Mouse (Mus musculus) adrenal gland (tissue): ENCODE measurements at regions not wholly inside any gene's neighbourhood (a gene's known extent, or its start where the extent isn't known, plus 50 kb on each side); places are given as distances from the start of the nearest gene placed in this dataset.

Experiments used
- intact Hi-C: fragments of 180-260 bp; cut with DNase I; formaldehyde crosslinking; loops from one replicate; pipeline ENCODE4 v1.15.1; 2025

- intact Hi-C loops, result no loop called here
These were observed 305.5 kb downstream of the Tbc1d1 start for GRCm38 (mm10) chr5:64461592-64461991.

GRCm38 (mm10) chr5:64462411-64462810, 306.3 kb downstream of the Tbc1d1 start:
- intact Hi-C loops, result no loop called here

GRCm38 (mm10) chr5:64463570-64463969, 307.5 kb downstream of the Tbc1d1 start:
- intact Hi-C loops, result no loop called here

- intact Hi-C loops, result no loop called here
These were observed 310.2 kb downstream of the Tbc1d1 start for GRCm38 (mm10) chr5:64466320-64466719.

- intact Hi-C loops, result no loop called here
These were observed 311.8 kb downstream of the Tbc1d1 start for GRCm38 (mm10) chr5:64467856-64468255.

- intact Hi-C loops, result no loop called here
These were observed 312.2 kb downstream of the Tbc1d1 start for GRCm38 (mm10) chr5:64468307-64468706.

GRCm38 (mm10) chr5:64472008-64472407, 315.9 kb downstream of the Tbc1d1 start:
- intact Hi-C loops, result loop anchor here (10.0 kb wide), 1 partner anchor 87 kb away; no protein-coding TSS in a partner anchor

GRCm38 (mm10) chr5:64472415-64472814, 316.3 kb downstream of the Tbc1d1 start:
- intact Hi-C loops, result loop anchor here (10.0 kb wide), 1 partner anchor 88 kb away; no protein-coding TSS in a partner anchor

GRCm38 (mm10) chr5:64474868-64475267, 318.8 kb downstream of the Tbc1d1 start:
- intact Hi-C loops, result loop anchor here (10.0 kb wide), 1 partner anchor 90 kb away; no protein-coding TSS in a partner anchor

GRCm38 (mm10) chr5:64475736-64476519, 319.8 kb downstream of the Tbc1d1 start:
- intact Hi-C loops, result loop anchor here (10.0 kb wide), 1 partner anchor 91 kb away; no protein-coding TSS in a partner anchor

- intact Hi-C loops, result loop anchor here (10.0 kb wide), 1 partner anchor 92 kb away; no protein-coding TSS in a partner anchor
These were observed 320.7 kb downstream of the Tbc1d1 start for GRCm38 (mm10) chr5:64476641-64477369.

- intact Hi-C loops, result loop anchor here (10.0 kb wide), 1 partner anchor 93 kb away; no protein-coding TSS in a partner anchor
These were observed 322.0 kb downstream of the Tbc1d1 start for GRCm38 (mm10) chr5:64478143-64478542.

GRCm38 (mm10) chr5:64478599-64479214, 322.6 kb downstream of the Tbc1d1 start:
- intact Hi-C loops, result loop anchor here (10.0 kb wide), 1 partner anchor 94 kb away; no protein-coding TSS in a partner anchor

- intact Hi-C loops, result loop anchor here (10.0 kb wide), 1 partner anchor 95 kb away; no protein-coding TSS in a partner anchor
These were observed 323.2 kb downstream of the Tbc1d1 start for GRCm38 (mm10) chr5:64479315-64479714.

GRCm38 (mm10) chr5:64485043-64485442, 318.1 kb upstream of the Klf3 start:
- intact Hi-C loops, result no loop called here

GRCm38 (mm10) chr5:64485856-64486255, 317.3 kb upstream of the Klf3 start:
- intact Hi-C loops, result no loop called here

GRCm38 (mm10) chr5:64486761-64487160, 316.4 kb upstream of the Klf3 start:
- intact Hi-C loops, result no loop called here

- intact Hi-C loops, result no loop called here
These were observed 315.3 kb upstream of the Klf3 start for GRCm38 (mm10) chr5:64487698-64488398.

GRCm38 (mm10) chr5:64489656-64490444, 313.3 kb upstream of the Klf3 start:
- intact Hi-C loops, result no loop called here

GRCm38 (mm10) chr5:64490445-64490950, 312.7 kb upstream of the Klf3 start:
- intact Hi-C loops, result no loop called here
